Mouse (Mus musculus): Measurements from ENCODE around the gene Pced1a. TPM values are rescaled to one million over a fixed set of nuclear protein-coding genes. Genes with fewer than 3 reads are reported as not detected.

Pced1a gene
- polyA plus RNA-seq, 1 experiment from 2014 or later, result 12.3 TPM

- no peak overlapping the region for H3K4me3 ChIP-seq
- no peak for ATAC-seq (ENCODE audit: low FRiP score)
- WGBS, result 67% methylated on average over 2 of the region's 2 CpGs
- H3K36me3 ChIP-seq, result peaks cover 6% of the 10 kb centered on the region; the same call in 1 of the 2 replicates
- no peaks in the 10 kb centered on the region for H3K27me3 ChIP-seq
- peaks cover 7% of the 10 kb centered on the region for H3K4me1 ChIP-seq
- H3K9ac ChIP-seq, result no peak overlapping the region
- H3K9me3 ChIP-seq (replicated peaks), result no peaks in the 10 kb centered on the region
- no peak overlapping the region for H3K27ac ChIP-seq
- no peak overlapping the region for H3K4me2 ChIP-seq (replicated peaks)
These were observed 5.3 kb upstream of the Pced1a start for GRCm38 (mm10) chr2:130429851-130430250.

- peak overlapping the region; percentile 62 for H3K4me2 ChIP-seq (replicated peaks)
- peak overlapping the region; percentile 83 for H3K9ac ChIP-seq
- H3K4me1 ChIP-seq, result peaks cover 18% of the 10 kb centered on the region
- no peaks in the 10 kb centered on the region for H3K27me3 ChIP-seq
- ATAC-seq (ENCODE audit: low FRiP score), result no peak
- no peaks in the 10 kb centered on the region for H3K36me3 ChIP-seq
- H3K27ac ChIP-seq, result no peak overlapping the region
- WGBS, result 51% methylated on average over 5 of the region's 5 CpGs
- H3K4me3 ChIP-seq, result peak overlapping the region; percentile 67
- no peaks in the 10 kb centered on the region for H3K9me3 ChIP-seq (replicated peaks)
These were observed 611 bp upstream of the Pced1a start for GRCm38 (mm10) chr2:130425112-130425511.

- peak overlapping the region; percentile 67 for H3K4me3 ChIP-seq
- peaks cover 7% of the 10 kb centered on the region for H3K36me3 ChIP-seq
- H3K27ac ChIP-seq, result peak overlapping the region; percentile 90
- H3K27me3 ChIP-seq, result no peaks in the 10 kb centered on the region
- WGBS, result 14% methylated on average over 49 of the region's 49 CpGs
- H3K4me2 ChIP-seq (replicated peaks), result peak overlapping the region; percentile 62
- ATAC-seq (ENCODE audit: low FRiP score), result peak; percentile 75
- peak overlapping the region; percentile 83 for H3K9ac ChIP-seq
- peaks cover 18% of the 10 kb centered on the region for H3K4me1 ChIP-seq
- H3K9me3 ChIP-seq (replicated peaks), result no peaks in the 10 kb centered on the region
These were observed 940 bp downstream of the Pced1a start for GRCm38 (mm10) chr2:130423397-130424125.

- no peaks in the 10 kb centered on the region for H3K9me3 ChIP-seq (replicated peaks)
- ATAC-seq (ENCODE audit: low FRiP score), result no peak
- H3K4me2 ChIP-seq (replicated peaks), result no peak overlapping the region
- no peak overlapping the region for H3K27ac ChIP-seq
- peaks cover 18% of the 10 kb centered on the region for H3K4me1 ChIP-seq
- no peak overlapping the region for H3K4me3 ChIP-seq
- no peaks in the 10 kb centered on the region for H3K27me3 ChIP-seq
- 95% methylated on average over 26 of the region's 26 CpGs for WGBS
- H3K36me3 ChIP-seq, result peaks cover 7% of the 10 kb centered on the region
- H3K9ac ChIP-seq, result no peak overlapping the region
These were observed 2.5 kb downstream of the Pced1a start for GRCm38 (mm10) chr2:130421781-130422620.

GRCm38 (mm10) chr2:130414094-130414856 is 10.2 kb downstream of the Pced1a start:
- Histone ChIP-seq H3K36me3 (peaks cover 7% of the 10 kb centered on the region), H3K4me1 (peaks cover 5% of the 10 kb centered on the region), H3K27me3 (no peaks in the 10 kb centered on the region), H3K4me2 (replicated peaks) (no peak overlapping the region), H3K27ac (no peak overlapping the region), H3K4me3 (no peak overlapping the region), H3K9me3 (replicated peaks) (no peaks in the 10 kb centered on the region), H3K9ac (no peak overlapping the region)
- WGBS, result 78% methylated on average over 6 of the region's 6 CpGs
- no peak for ATAC-seq (ENCODE audit: low FRiP score)

- no peak for ATAC-seq (ENCODE audit: low FRiP score)
- 81% methylated on average over 3 of the region's 3 CpGs for WGBS
- Histone ChIP-seq H3K9me3 (replicated peaks) (no peaks in the 10 kb centered on the region), H3K4me1 (peaks cover 7% of the 10 kb centered on the region), H3K36me3 (no peaks in the 10 kb centered on the region), H3K4me3 (no peak overlapping the region), H3K9ac (no peak overlapping the region), H3K27me3 (no peaks in the 10 kb centered on the region), H3K4me2 (replicated peaks) (no peak overlapping the region), H3K27ac (no peak overlapping the region)
These were observed 11.7 kb downstream of the Pced1a start for GRCm38 (mm10) chr2:130412775-130413174.

GRCm38 (mm10) chr2:130411558-130412495 is 12.7 kb downstream of the Pced1a start:
- no peaks in the 10 kb centered on the region for H3K9me3 ChIP-seq (replicated peaks)
- WGBS, result 34% methylated on average over 16 of the region's 16 CpGs
- H3K27me3 ChIP-seq, result 0 out of 2 replicates have a peak, but pooled peaks cover 2% of the 10 kb centered on the region
- no peak overlapping the region for H3K9ac ChIP-seq
- H3K4me3 ChIP-seq, result no peak overlapping the region
- no peaks in the 10 kb centered on the region for H3K36me3 ChIP-seq
- H3K4me2 ChIP-seq (replicated peaks), result no peak overlapping the region; the same call in 1 of the 2 replicates
- no peak overlapping the region for H3K27ac ChIP-seq
- H3K4me1 ChIP-seq, result peaks cover 7% of the 10 kb centered on the region
- peak; percentile 78 for ATAC-seq (ENCODE audit: low FRiP score)

- ATAC-seq (ENCODE audit: low FRiP score), result no peak
These were observed 16.3 kb downstream of the Pced1a start for GRCm38 (mm10) chr2:130408194-130408593.

GRCm38 (mm10) chr2:130406178-130406577 is 18.3 kb downstream of the Pced1a start, which contains the start of gene Tmem239:
Gene Tmem239 (plus strand): TSS chr2:130406478.
- no peaks in the 10 kb centered on the region for H3K36me3 ChIP-seq
- no peak for ATAC-seq (ENCODE audit: low FRiP score)
- H3K27ac ChIP-seq, result no peak within 1 kb of the TSS
- 0 out of 2 replicates have a peak, but pooled peaks cover 2% of the 10 kb centered on the region for H3K4me1 ChIP-seq
- H3K4me3 ChIP-seq, result no peak within 1 kb of the TSS
- no peaks in the 10 kb centered on the region for H3K9me3 ChIP-seq (replicated peaks)
- WGBS, result 75% methylated on average over 2 of the region's 2 CpGs
- 0 out of 2 replicates have a peak within 1 kb of the TSS, but pooled peaks have one; percentile 8 for H3K9ac ChIP-seq
- no peak within 1 kb of the TSS for H3K4me2 ChIP-seq (replicated peaks)
- 0 out of 2 replicates have a peak, but pooled peaks cover 8% of the 10 kb centered on the region for H3K27me3 ChIP-seq

More at GRCm38 (mm10) chr2:130408194-130408593, 16.3 kb downstream of the Pced1a start:
- Histone ChIP-seq H3K36me3 (no peaks in the 10 kb centered on the region), H3K9me3 (replicated peaks) (no peaks in the 10 kb centered on the region), H3K9ac (no peak overlapping the region), H3K4me1 (peaks cover 7% of the 10 kb centered on the region), H3K27ac (no peak overlapping the region), H3K4me2 (replicated peaks) (no peak overlapping the region), H3K4me3 (no peak overlapping the region), H3K27me3 (0 out of 2 replicates have a peak, but pooled peaks cover 8% of the 10 kb centered on the region)
- 25% methylated on average over 6 of the region's 6 CpGs for WGBS

GRCm38 (mm10) chr2:130404939-130405338 is 19.6 kb downstream of the Pced1a start, which contains the start of the genes Gm28372 and 1700020A23Rik:
Gene Gm28372 (plus strand): TSS chr2:130405239.
Gene 1700020A23Rik (plus strand): TSS chr2:130405259.
- Histone ChIP-seq H3K4me3 (no peak within 1 kb of the TSS), H3K4me1 (0 out of 2 replicates have a peak, but pooled peaks cover 2% of the 10 kb centered on the region), H3K9me3 (replicated peaks) (no peaks in the 10 kb centered on the region), H3K27me3 (0 out of 2 replicates have a peak, but pooled peaks cover 8% of the 10 kb centered on the region), H3K9ac (no peak within 1 kb of the TSS), H3K27ac (no peak within 1 kb of the TSS), H3K4me2 (replicated peaks) (no peak within 1 kb of the TSS), H3K36me3 (no peaks in the 10 kb centered on the region)
- 97% methylated on average over 1 of the region's 1 CpGs for WGBS
- no peak for ATAC-seq (ENCODE audit: low FRiP score)

GRCm38 (mm10) chr2:130401891-130402290 is 22.6 kb downstream of the Pced1a start:
- H3K36me3 ChIP-seq, result no peaks in the 10 kb centered on the region
- H3K27ac ChIP-seq, result no peak overlapping the region
- peaks cover 21% of the 10 kb centered on the region for H3K27me3 ChIP-seq
- no peaks in the 10 kb centered on the region for H3K9me3 ChIP-seq (replicated peaks)
- no peak overlapping the region for H3K4me3 ChIP-seq
- ATAC-seq (ENCODE audit: low FRiP score), result no peak
- peaks cover 15% of the 10 kb centered on the region for H3K4me1 ChIP-seq
- H3K4me2 ChIP-seq (replicated peaks), result no peak overlapping the region
- WGBS, result 83% methylated on average over 4 of the region's 4 CpGs
- no peak overlapping the region for H3K9ac ChIP-seq

Measured in hindbrain, embryonic 12.5 days (tissue).